Mouse (Mus musculus) bone marrow macrophage, adult 2 months (primary cell): ENCODE measurements around the gene Batf3. TPM values are rescaled to one million over a fixed set of nuclear protein-coding genes. Genes with fewer than 3 reads are reported as not detected.

Experiments used
- H3K27ac ChIP-seq: 2 replicates; pipeline ENCODE4 v1.5.1; 2012; ENCODE audit warnings: low read depth, low read length; ENCODE audit not compliant: insufficient read depth
- H3K4me1 ChIP-seq: 2 replicates; pipeline ENCODE4 v1.6.1; 2012; ENCODE audit warnings: low read length; ENCODE audit not compliant: control insufficient read depth, insufficient read depth
- H3K4me3 ChIP-seq: 2 replicates; pipeline ENCODE4 v1.5.1; 2012; ENCODE audit warnings: mild to moderate bottlenecking, low read length, moderate library complexity; ENCODE audit not compliant: insufficient read depth
- CTCF ChIP-seq: IDR thresholded peaks from 2 replicates; pipeline ENCODE4 v1.5.1; 2012; ENCODE audit warnings: low read depth, mild to moderate bottlenecking, low read length, moderate library complexity
- POLR2A ChIP-seq: IDR thresholded peaks from 2 replicates; pipeline ENCODE4 v1.6.1; 2012; ENCODE audit warnings: mild to moderate bottlenecking, low read depth, low read length, borderline replicate concordance
- polyA plus RNA-seq: library from polyadenylated mRNA; stranded (reverse); fragments of >200 nt; gene quantifications from 2 replicates; pipeline ENCODE4 v1.2.4, GENCODE M21; 2012; ENCODE audit not compliant: missing spikeins, insufficient read depth, insufficient read length

Gene Batf3
- polyA plus RNA-seq, 1 experiment: 7.0 TPM

GRCm38 (mm10) chr1:191153052-191153451 is 55.4 kb downstream of the Batf3 start:
- TF ChIP-seq CTCF (peak; percentile 78), POLR2A (no peak)
- no peak overlapping the region for H3K27ac ChIP-seq
- no peak overlapping the region for H3K4me3 ChIP-seq
- peaks cover 11% of the 10 kb centered on the region for H3K4me1 ChIP-seq

- peaks cover 11% of the 10 kb centered on the region for H3K4me1 ChIP-seq
- H3K27ac ChIP-seq: no peak overlapping the region
- H3K4me3 ChIP-seq: no peak overlapping the region
- no peak for TF ChIP-seq POLR2A
- TF ChIP-seq CTCF: no peak
Observed at GRCm38 (mm10) chr1:191154314-191154713, 56.7 kb downstream of the Batf3 start.

Other genes with a start within 250 kb of the Batf3 start
- 16.6 and 20.3 TPM in 2 replicates for gene Rps6kc1, start 186.1 kb upstream of the Batf3 start, polyA plus RNA-seq
- gene Angel2, start 172.7 kb upstream of the Batf3 start, polyA plus RNA-seq: 40.7 and 41.7 TPM in 2 replicates
- 0.28 and 0.33 TPM in 2 replicates for gene Vash2, start 118.6 kb upstream of the Batf3 start, polyA plus RNA-seq
- 30.3 and 33.8 TPM in 2 replicates for gene Flvcr1, start 71.7 kb upstream of the Batf3 start, polyA plus RNA-seq
- not detected in 2 replicates for gene Spata45, start 61.2 kb upstream of the Batf3 start, polyA plus RNA-seq
- 19.0 and 19.1 TPM in 2 replicates for gene Tatdn3, start 34.9 kb upstream of the Batf3 start, polyA plus RNA-seq
- gene Nsl1, start 34.8 kb upstream of the Batf3 start, polyA plus RNA-seq: 7.7 and 9.5 TPM in 2 replicates
- not detected in 2 replicates for gene Fam71a, start 67.0 kb downstream of the Batf3 start, polyA plus RNA-seq
- gene Atf3, start 120.2 kb downstream of the Batf3 start, polyA plus RNA-seq: 103 and 107 TPM in 2 replicates
- gene Nenf, start 220.3 kb downstream of the Batf3 start, polyA plus RNA-seq: 43.9 and 46.5 TPM in 2 replicates
- 35.0 and 37.6 TPM in 2 replicates for gene Tmem206, start 228.1 kb downstream of the Batf3 start, polyA plus RNA-seq